Mouse (Mus musculus): ENCODE results near the gene Epgn.

DNA sequence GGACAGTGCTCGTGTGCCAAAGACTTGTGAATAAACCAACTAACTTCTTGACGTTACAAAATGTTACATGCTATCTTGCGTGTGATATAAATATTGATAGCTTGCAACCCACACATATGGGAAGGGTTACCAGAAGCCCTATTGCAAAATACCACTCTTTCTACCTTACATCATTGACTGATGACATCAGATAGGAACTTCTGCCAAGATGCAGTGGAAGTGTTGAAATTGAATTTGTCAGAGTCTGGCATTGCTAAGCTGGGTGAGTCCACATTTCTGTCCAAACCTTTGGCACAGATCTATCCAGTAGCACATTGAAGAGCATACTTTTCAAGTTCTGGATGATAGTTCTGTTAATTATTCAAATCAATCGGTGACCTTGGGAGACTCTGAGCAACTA lies 9.4 kb downstream of the Epgn start:
- no peak for TF ChIP-seq CTCF (IDR thresholded peaks at IDR 0.05; ENCODE audit: borderline replicate concordance, insufficient read depth, low read length)
- no peak for TF ChIP-seq POLR2A (IDR thresholded peaks at IDR 0.05; ENCODE audit: low read depth, low read length)

Data from embryonic fibroblast, embryonic 13.5 days (primary cell).